In genomic region chr8:11808047-11808446, GRCm38 (mm10) we compare ENCODE assay signal across 38 mouse cellular contexts. TPM values are rescaled to one million over a fixed set of nuclear protein-coding genes. Genes with fewer than 3 reads are reported as not detected.
"Had no signal": no experiment of that assay in that cellular context is flagged by ENCODE, and none has a peak within 500 bp of the region (broad histone marks: within the 10 kb centered on the region; RNA-seq: fewer than 3 reads in every experiment).

No protein-coding gene starts in this region.

- H3K27ac ChIP-seq: left cerebral cortex, adult 2 months; limb, embryonic 10.5 days; limb, embryonic 12.5 days; limb, embryonic 13.5 days; limb, embryonic 15.5 days; liver, embryonic 12.5 days; liver, embryonic 13.5 days; liver, embryonic 14.5 days; liver, embryonic 15.5 days; lung, embryonic 15.5 days; macrophage; midbrain, embryonic 10.5 days; midbrain, embryonic 12.5 days; midbrain, embryonic 13.5 days; midbrain, embryonic 15.5 days had no signal

- ATAC-seq: liver, embryonic 12.5 days; liver, postnatal 0 days; lung, postnatal 0 days; midbrain, embryonic 13.5 days; midbrain, embryonic 15.5 days; midbrain, embryonic 16.5 days had no signal

- DNase-seq: left cerebral cortex, postnatal 4 days; liver; liver, embryonic 13.5 days; liver, postnatal 0 days; lung, adult 18-20 months; lung, adult 2 months; lung, embryonic 14.5 days; lung, postnatal 10 days; lung, postnatal 14 days; lung, postnatal 36 days; lung, postnatal 4 days; midbrain, embryonic 14.5 days had no signal

- H3K4me3 ChIP-seq: left cerebral cortex, adult 2 months; limb, embryonic 10.5 days; limb, embryonic 12.5 days; limb, embryonic 13.5 days; limb, embryonic 15.5 days; liver, embryonic 12.5 days; liver, embryonic 13.5 days; liver, embryonic 15.5 days; lung, embryonic 15.5 days; megakaryocyte, embryonic 14.5 days; midbrain, embryonic 10.5 days; midbrain, embryonic 12.5 days; midbrain, embryonic 13.5 days; midbrain, embryonic 15.5 days; myocyte had no signal

RNA-seq across cellular contexts. Expression of gene Tex29, which starts 32.2 kb away (rescaled TPM):
- total RNA-seq: left cerebral cortex, adult 8-10 months; left cerebral cortex, postnatal 10 days; left cerebral cortex, postnatal 36 days; left cerebral cortex, postnatal 4 days; liver, adult 2 months; megakaryocyte, adult 5-6 weeks; megakaryocyte-erythroid progenitor cell, adult 5-6 weeks; midbrain, postnatal 0 days; monocyte, adult 5-6 weeks had no signal
